Mouse (Mus musculus) adrenal gland, adult 18-20 months (tissue): ENCODE measurements around the gene 0610009B22Rik. TPM values are rescaled to one million over a fixed set of nuclear protein-coding genes. Genes with fewer than 3 reads are reported as not detected.
"Not testable (repeated sequence)": the region's sequence is repeated elsewhere in the genome, so short reads cannot be mapped to it uniquely, and the experiment has no call there.

Experiments used
- DNase-seq, 2 experiments: peaks; one replicate each; pipeline ENCODE4 v3.0.0; 2021 to 2022; ENCODE audit warnings: low spot score in 2 of 2
- long read RNA-seq, 2 experiments: library from polyadenylated mRNA; stranded (forward); transcript quantifications; one replicate each; pipeline ENCODE4 v2.0.0; 2021
- total RNA-seq, 2 experiments: library from RNA; stranded (reverse); gene quantifications; 1 replicate in 1 of 2; 2 replicates in 1 of 2; pipeline ENCODE4 v1.2.3; 2021

0610009B22Rik gene
- 10 to 100 TPM; 45.2 to 57.2 TPM for total RNA-seq
- long read RNA-seq, experiment 1, transcript 0610009B22Rik-201 (2 exons, 813 nt): major isoform, 14 of 19 reads
- long read RNA-seq, experiment 1, partial matches to known transcripts: 0 of 19 reads
- long read RNA-seq, experiment 1, other reads (novel, unspliced or antisense): 5 of 19 reads
- long read RNA-seq, experiment 2, transcript 0610009B22Rik-201 (2 exons, 813 nt): major isoform, 71 of 77 reads
- long read RNA-seq, experiment 2, partial matches to known transcripts: 0 of 77 reads
- long read RNA-seq, experiment 2, other reads (novel, unspliced or antisense): 6 of 77 reads

GRCm38 (mm10) chr11:51688330-51689328 is at the start of gene 0610009B22Rik:
Gene 0610009B22Rik, minus strand, starts transcription at chr11:51688874.
- DNase-seq: peak; percentile 98 to 99

DNA sequence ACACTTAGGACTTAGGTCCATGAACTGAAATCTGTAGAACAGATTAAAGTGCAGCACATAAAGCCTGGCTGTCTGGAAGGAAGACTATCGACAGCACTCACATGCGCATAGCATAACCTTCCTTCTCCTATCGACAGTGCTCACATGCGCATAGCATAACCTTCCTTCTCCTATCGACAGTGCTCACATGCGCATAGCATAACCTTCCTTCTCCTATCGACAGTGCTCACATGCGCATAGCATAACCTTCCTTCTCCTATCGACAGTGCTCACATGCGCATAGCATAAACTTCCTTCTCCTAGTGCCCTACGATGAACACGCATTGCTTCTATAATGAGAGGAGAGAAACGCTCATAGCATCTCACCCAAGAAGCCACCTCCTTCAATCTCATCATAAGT is 45.5 kb upstream of the 0610009B22Rik start:
- DNase-seq: not testable (repeated sequence)

DNA sequence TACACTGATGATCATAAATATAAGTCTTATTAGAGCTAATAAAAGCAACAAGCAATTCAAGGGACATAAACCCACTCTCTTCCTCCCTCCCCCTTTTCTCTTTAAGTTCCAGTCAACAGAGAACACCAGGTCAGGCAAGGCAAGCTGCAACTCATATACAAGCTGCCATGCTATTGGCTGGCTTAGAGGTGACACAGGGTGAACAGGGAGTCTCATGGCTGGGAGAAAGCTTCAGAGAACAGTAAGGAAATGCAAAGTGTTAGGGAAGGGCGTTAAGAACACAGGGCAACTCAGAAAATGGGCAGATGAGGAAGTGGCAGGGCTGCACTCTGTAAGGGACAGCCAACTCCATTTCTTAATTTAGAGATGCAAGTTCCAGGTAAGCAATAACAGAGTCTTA is 44.2 kb upstream of the 0610009B22Rik start:
- DNase-seq: no peak

DNA sequence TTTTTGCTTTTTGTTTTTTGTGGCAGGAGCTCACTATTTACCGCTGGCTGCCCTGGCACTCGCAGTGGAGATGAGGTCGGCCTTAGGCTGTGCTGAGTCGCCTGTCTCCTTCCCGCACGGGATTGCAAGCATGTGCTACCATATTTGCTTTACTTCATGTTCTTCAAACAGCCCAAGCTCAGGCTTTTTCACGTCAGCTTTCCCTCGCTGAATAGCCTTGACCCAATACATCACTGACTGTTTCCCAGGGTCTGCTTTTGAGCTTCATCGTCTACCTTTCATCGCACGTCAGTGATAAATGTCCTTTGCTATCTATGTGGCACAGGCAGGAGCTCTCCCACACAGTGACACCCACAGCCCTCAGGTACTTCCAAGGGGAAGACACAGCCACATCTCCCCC is 32.4 kb upstream of the 0610009B22Rik start:
- no peak for DNase-seq

- no peak for DNase-seq
Observed at GRCm38 (mm10) chr11:51707080-51707479, 18.4 kb upstream of the 0610009B22Rik start.

DNA sequence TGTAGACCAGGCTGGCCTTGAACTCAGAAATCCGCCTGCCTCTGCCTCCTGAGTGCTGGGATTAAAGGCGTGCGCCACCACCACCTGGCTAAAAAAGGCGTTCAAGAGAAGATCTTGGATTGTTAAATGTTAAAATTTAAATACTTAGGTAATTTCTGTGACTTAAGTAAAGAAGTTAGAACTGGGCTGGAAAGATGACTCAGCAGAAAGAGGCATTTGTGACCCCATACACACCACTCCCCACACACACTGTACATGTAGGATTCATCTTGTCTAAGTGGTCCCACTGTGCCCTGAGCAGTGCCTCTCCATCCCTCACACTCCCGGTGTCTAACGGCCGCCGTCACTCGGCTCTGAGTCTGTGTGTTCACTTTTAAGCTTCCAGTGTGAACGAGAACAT is 17.8 kb upstream of the 0610009B22Rik start:
- no peak for DNase-seq

- DNase-seq: peak in 1 of 2 experiments; percentile 37
Observed at GRCm38 (mm10) chr11:51703379-51703998, 14.8 kb upstream of the 0610009B22Rik start.

DNA sequence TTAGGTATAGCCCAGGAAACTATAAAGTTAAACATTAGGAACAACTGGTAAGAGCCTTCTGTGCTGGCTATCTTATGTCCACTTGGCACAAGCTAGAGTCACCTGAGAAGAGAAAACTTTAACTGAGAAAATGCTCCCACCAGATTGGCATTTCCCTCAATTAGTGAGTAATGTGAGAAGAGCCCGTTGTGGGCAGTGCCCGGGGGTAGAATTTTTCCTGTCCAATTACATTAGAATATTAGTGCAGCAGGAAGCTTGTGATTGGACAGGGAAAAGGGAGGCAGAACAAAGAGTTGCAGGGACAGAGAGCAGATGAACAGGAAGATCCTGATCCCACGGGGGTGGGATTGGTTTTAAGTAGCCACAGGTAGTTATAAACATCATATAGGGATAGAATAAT is 14.2 kb upstream of the 0610009B22Rik start:
- no peak for DNase-seq

- DNase-seq: no peak
Observed at GRCm38 (mm10) chr11:51694984-51695383, 6.3 kb upstream of the 0610009B22Rik start.

- DNase-seq: not testable (repeated sequence)
Observed at GRCm38 (mm10) chr11:51690597-51690996, 1.9 kb upstream of the 0610009B22Rik start.

- DNase-seq: no peak
Observed at GRCm38 (mm10) chr11:51689343-51689742, 669 bp upstream of the 0610009B22Rik start.

DNA sequence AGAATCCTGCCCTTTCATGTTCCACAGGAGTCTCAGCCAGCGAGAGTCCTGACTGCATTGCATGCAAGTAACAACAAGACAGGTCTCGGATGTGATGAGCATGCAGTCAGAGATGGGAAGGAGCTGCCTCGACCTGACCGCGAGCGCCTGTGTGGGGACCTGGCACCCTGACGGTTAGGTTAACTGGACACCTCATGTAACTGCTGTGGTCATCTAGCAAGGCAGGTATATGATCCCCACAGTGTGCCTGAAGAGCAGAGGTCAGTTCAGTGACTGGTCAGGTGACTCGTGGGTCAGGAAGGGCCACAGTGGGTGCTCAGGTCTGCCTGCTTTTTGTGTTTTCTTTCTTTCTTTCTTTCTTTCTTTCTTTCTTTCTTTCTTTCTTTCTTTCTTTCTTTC is 6.7 kb downstream of the 0610009B22Rik start:
- DNase-seq: no peak

DNA sequence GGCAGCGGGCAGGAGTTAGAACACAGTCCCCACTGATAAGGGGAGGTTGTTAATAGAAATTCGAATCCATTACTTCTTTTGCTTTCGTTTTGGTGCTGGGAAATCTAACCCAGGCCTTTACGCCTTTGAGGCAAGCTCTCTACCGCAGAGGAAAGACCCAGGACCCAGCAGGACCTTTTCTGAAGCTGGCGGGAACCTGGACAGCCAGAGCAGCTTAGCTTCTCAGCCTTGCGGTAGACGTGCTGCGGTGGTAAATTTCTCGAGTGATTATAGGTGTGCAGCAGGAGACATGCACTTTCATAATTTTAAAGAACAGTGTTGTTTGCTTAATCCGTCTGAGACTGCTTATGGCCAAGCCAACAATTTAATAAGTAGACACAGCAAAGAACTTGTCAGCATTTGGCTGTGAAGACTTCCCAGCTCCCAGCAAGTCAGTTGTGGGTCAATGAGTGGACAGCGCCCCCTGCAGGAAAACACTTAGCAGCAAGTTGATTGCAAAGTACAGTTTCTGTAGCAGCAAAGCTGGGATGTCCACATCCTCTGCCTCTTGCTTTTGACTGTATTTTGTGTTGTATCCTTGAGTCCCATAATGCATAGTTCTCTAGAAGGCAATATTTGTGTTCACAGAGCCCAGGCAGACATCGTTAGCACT is 7.2 kb downstream of the 0610009B22Rik start:
- peak; percentile 90 to 91 for DNase-seq

DNA sequence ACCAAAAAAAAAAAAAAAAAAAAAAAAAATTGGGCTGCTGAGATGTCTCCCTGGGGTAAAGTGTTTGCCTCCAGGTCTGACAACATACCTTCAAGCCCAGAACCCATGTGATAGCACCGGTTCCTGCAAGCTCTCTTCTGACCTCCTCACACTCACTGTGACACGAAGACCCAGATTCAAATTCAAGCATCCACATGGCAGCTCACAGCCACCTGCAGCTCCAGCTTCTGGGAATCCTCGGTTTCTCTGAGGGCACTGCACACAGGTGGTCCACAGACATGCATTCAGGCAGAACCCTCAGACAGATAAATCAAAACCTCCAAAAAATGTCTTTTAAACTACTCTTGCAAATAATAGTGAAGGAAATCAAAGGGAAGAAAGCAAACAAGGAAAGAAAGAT is 9.2 kb downstream of the 0610009B22Rik start:
- no peak for DNase-seq

DNA sequence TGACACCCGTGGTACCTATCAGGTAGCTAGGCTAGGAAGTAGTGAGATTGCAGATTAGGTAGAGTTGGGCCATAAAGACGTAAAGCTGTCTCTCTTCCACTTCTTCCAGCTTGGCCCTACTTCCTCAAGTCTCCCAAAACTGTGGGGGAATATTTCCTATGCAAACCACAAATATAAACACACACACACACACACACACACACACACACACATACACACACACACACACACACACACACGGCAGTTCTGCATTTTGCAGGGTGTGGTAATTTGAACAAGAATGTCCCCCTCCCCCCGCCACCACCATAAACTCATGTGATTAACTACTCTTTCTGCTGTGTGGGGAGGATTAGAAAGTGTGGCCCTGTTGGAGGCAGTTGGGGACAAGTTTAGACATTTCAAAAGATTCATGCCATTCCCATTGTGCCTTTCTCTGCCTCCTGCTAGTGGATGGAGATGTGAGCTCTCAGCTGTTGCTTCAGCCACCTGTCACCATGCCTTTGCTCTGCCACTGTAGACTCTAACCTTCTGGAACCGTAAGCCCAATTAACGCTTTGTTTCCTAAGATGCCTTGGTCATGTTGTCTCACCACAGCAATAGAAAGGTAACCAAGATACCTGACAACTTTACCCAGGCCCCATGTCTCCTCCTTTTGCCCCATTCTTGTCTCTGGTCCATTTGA is 10.8 kb downstream of the 0610009B22Rik start:
- DNase-seq: no peak

DNA sequence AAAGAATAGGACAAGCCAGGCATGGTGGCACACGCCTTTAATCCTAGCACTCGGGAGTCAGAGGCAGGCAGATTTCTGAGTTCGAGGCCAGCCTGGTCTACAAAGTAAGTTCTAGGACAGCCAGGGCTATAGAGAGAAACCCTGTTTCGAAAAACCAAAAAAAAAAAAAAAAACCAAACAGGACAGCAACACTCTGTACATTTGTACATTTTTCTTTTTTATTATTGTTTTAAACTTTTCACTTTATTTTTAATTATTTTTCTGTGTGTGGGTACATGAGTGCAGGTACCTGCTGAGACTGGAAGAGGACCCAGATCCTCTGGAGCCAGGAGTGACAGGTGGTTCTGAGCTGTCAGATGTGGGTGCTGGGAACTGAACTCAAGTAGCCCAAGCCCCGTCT is 13.3 kb downstream of the 0610009B22Rik start:
- no peak for DNase-seq

DNA sequence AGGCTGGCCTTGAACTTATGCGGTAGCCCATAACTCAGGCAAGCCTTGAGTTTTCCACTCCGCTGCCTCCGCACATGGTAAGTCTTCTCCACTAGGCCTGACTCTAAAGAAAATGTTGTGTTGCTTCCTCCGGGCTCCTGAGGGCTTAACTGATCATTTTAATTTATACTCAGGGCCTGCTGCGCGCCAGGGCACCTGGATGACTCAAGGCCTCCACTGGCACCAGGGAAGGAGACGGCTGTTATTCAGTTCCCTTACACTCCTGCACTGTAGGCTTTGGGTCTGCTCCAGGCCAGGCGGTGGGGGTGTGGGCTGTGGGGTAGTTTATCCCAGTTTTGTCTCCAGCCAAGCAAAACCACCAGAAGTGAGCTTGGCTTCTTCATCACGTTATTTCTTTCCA is 15.4 kb downstream of the 0610009B22Rik start:
- peak in 1 of 2 experiments; percentile 13 for DNase-seq

DNA sequence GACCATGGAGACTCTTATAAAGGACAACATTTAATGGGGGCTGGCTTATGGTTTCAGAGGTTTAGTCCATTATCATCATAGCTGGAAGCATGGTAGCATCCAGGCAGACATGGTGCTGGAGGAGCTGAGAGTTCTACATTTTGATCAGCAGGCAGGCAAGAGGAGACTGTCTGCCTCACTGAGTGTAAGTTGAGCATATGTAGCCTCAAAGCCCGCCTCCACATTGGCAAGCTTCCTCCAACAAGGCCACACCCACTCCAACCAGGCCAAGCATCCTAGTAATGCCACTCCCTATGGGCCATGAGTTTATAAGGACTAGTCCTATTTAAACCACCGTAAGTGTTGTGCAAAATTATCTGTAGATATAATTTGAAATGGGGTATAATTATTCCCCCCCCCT is 17.3 kb downstream of the 0610009B22Rik start:
- no peak for DNase-seq

DNA sequence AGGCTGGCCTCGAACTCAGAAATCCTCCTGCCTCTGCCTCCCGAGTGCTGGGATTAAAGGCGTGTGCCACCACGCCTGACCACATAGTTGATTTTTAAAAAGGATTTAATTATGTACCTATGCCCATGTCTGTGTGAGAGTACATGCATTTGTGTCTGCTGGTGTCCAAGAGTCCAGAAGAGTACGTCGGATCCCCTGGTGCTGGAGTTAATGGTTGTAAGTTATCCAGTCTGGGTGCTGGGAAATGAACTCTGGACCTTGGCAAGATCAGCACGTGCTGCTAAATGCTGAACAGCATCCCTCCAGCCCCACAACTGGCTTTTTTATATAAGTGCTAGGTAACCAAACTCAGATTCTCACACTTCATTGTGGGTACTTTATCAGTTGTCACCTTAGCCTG is 17.8 kb downstream of the 0610009B22Rik start:
- no peak for DNase-seq

- not testable (repeated sequence) for DNase-seq
Observed at GRCm38 (mm10) chr11:51664747-51665146, 23.9 kb downstream of the 0610009B22Rik start.
